Mouse (Mus musculus): ENCODE measurements around the gene Rab19. TPM values are rescaled to one million over a fixed set of nuclear protein-coding genes. Genes with fewer than 3 reads are reported as not detected.
"Not testable (repeated sequence)": the region's sequence is repeated elsewhere in the genome, so short reads cannot be mapped to it uniquely, and the experiment has no call there.

Rab19 gene
- total and polyA plus RNA-seq, 2 experiments from 2014 or later: 0.25 TPM; not detected in 1

DNA sequence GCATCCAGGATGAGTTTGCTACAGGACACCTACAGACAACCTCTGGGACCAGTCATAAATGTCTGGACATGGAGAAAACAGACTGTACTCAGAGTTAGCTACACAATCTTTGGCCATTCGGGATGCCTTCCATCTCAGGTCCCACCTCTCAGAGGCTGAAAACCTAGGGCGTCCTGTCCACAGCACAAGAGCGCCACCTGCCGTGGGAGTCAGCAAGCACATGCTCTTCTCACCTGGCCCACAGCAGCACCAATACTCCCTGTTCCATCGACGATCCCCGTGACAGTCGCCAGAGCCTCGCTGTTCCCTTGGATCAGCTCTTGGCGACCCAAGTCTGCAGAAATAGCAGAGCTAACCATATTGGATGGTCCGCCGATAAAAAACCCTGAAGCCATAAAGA is 37.0 kb upstream of the Rab19 start:
- DNase-seq (ENCODE audit: low spot score) (peak; percentile 82), ATAC-seq (ENCODE audit: low FRiP score) (peak; percentile 77; the same call in 1 of the 2 replicates)
- Histone ChIP-seq H3K9me3 (ENCODE audit: low read length) (no peaks in the 10 kb centered on the region), H3K4me2 (ENCODE audit: low read depth, low read length, poor library complexity, severe bottlenecking) (no peak overlapping the region), H3K4me3 (ENCODE audit: low read depth, low read length) (no peak overlapping the region), H3K36me3 (ENCODE audit: insufficient read depth, low read length) (peaks cover 15% of the 10 kb centered on the region), H3K27me3 (ENCODE audit: insufficient read depth, low read length) (no peaks in the 10 kb centered on the region), H3K27ac (ENCODE audit: low read depth, low read length) (no peak overlapping the region), H3K4me1 (ENCODE audit: insufficient read depth, low read length) (no peaks in the 10 kb centered on the region), H3K9ac (replicated peaks; ENCODE audit: low read length, poor library complexity, severe bottlenecking) (no peak overlapping the region)
- WGBS: 19% methylated on average over 12 of the region's 12 CpGs
- TF ChIP-seq CTCF (IDR thresholded peaks at IDR 0.05): peak; percentile 91

DNA sequence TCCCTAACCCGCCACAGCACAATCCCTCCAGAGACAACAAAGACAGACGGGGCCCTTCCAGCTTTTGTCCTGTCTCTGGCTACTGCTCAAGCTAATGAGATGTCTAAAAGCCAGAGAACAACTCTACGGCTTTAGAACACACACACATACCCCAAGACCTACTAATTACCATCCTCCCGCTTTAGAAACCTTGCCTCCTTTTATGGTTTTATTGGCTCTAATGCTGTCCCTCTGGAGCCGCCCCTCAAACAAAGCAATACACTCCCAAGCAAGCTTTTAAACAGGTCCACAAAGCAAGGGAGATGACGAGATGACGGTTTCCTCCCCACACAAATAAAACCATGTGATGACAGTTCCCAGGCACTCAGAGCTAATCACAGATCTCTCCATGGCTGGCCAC is 35.5 kb upstream of the Rab19 start:
- Histone ChIP-seq H3K9ac (replicated peaks; ENCODE audit: low read length, poor library complexity, severe bottlenecking) (no peak overlapping the region), H3K27ac (ENCODE audit: low read depth, low read length) (no peak overlapping the region), H3K9me3 (ENCODE audit: low read length) (no peaks in the 10 kb centered on the region), H3K4me2 (ENCODE audit: low read depth, low read length, poor library complexity, severe bottlenecking) (no peak overlapping the region), H3K27me3 (ENCODE audit: insufficient read depth, low read length) (no peaks in the 10 kb centered on the region), H3K36me3 (ENCODE audit: insufficient read depth, low read length) (peaks cover 26% of the 10 kb centered on the region), H3K4me3 (ENCODE audit: low read depth, low read length) (no peak overlapping the region), H3K4me1 (ENCODE audit: insufficient read depth, low read length) (no peaks in the 10 kb centered on the region)
- no peak for ATAC-seq (ENCODE audit: low FRiP score)
- TF ChIP-seq CTCF (IDR thresholded peaks at IDR 0.05): no peak
- 37% methylated on average over 7 of the region's 7 CpGs for WGBS
- no peak for DNase-seq (ENCODE audit: low spot score)

DNA sequence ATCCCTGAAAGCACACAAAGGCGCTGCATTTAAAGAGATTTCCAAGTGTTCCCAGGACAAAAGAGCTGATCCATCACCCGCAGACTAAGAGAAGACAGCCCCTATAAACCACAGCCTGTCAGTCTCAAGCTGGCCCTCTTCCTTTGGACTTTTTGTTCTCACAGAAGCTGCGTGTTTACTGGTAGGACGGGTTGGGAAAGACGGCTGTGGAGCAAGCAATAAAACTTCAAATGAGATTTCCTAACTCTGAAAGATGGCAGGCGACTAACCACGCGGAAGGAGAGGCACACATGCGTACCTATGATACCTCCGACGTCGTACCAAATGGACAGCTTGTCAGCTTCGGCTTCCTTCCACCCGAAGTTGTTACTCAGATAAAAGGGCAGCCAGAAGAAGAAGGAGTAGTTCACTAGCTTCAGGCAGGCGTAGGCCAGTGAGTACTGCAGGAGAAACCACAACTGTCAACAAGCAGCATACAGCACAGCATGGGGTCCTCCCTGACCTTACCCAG is 33.9 kb upstream of the Rab19 start:
- Histone ChIP-seq H3K36me3 (ENCODE audit: insufficient read depth, low read length) (peaks cover 27% of the 10 kb centered on the region), H3K4me1 (ENCODE audit: insufficient read depth, low read length) (no peaks in the 10 kb centered on the region), H3K27ac (ENCODE audit: low read depth, low read length) (peak overlapping the region; percentile 32; the same call in 1 of the 2 replicates), H3K4me3 (ENCODE audit: low read depth, low read length) (no peak overlapping the region), H3K9ac (replicated peaks; ENCODE audit: low read length, poor library complexity, severe bottlenecking) (no peak overlapping the region), H3K4me2 (ENCODE audit: low read depth, low read length, poor library complexity, severe bottlenecking) (no peak overlapping the region), H3K9me3 (ENCODE audit: low read length) (no peaks in the 10 kb centered on the region), H3K27me3 (ENCODE audit: insufficient read depth, low read length) (no peaks in the 10 kb centered on the region)
- TF ChIP-seq CTCF (IDR thresholded peaks at IDR 0.05): no peak
- ATAC-seq (ENCODE audit: low FRiP score) (no peak), DNase-seq (ENCODE audit: low spot score) (peak; percentile 44)
- WGBS: 19% methylated on average over 15 of the region's 15 CpGs

DNA sequence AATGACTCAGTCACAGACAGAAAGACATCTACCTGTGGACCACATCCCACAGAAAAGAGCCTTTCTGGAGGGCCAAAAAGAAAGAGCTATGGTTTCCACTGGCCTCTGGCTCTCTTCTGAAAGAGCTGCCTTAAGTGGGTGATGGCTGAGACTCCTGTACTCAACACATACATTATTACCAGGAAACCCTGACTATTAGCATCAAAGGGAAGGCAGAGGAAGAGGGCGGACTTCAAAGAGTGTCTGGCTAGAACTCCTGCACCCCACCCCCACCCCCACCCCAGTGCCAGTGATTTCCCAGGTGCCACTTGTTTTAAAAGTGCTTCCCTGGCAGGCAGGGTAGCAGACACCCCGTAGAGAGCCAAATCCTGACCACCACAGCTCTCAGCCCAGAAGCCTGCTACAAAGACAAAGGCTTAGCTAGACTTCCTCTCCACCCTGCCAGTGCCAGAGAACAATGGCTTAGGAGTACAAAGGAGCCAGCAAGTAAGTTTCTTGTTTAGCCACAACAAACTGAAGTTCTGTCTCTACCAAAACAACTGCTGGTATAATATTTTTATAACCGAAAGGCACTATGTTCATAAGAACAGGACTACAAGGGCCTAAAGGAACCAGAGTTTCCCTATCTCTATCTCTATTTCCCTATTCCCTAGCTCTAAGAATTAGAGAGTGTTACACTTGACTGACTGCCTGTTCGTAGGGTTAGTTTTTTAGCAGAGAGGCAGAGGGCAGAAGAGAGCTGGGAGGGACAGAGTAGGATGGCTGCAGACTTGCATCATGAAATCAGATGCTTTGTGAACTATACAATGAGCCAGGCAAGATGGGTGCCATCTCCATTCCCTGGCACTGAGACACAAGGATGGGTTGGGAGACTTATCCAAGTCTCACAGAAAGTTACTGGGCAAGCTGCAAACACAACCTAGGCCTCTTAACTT is 32.8 kb upstream of the Rab19 start:
- no peak for DNase-seq (ENCODE audit: low spot score)
- H3K27me3 ChIP-seq (ENCODE audit: insufficient read depth, low read length): no peaks in the 10 kb centered on the region
- peaks cover 33% of the 10 kb centered on the region for H3K36me3 ChIP-seq (ENCODE audit: insufficient read depth, low read length)
- peak; percentile 46 for TF ChIP-seq CTCF (IDR thresholded peaks at IDR 0.05)
- no peaks in the 10 kb centered on the region for H3K9me3 ChIP-seq (ENCODE audit: low read length)
- no peak overlapping the region for H3K27ac ChIP-seq (ENCODE audit: low read depth, low read length)
- no peak overlapping the region for H3K4me2 ChIP-seq (ENCODE audit: low read depth, low read length, poor library complexity, severe bottlenecking)
- WGBS: 19% methylated on average over 4 of the region's 4 CpGs
- no peaks in the 10 kb centered on the region for H3K4me1 ChIP-seq (ENCODE audit: insufficient read depth, low read length)
- H3K9ac ChIP-seq (replicated peaks; ENCODE audit: low read length, poor library complexity, severe bottlenecking): no peak overlapping the region
- ATAC-seq (ENCODE audit: low FRiP score): no peak
- H3K4me3 ChIP-seq (ENCODE audit: low read depth, low read length): no peak overlapping the region

DNA sequence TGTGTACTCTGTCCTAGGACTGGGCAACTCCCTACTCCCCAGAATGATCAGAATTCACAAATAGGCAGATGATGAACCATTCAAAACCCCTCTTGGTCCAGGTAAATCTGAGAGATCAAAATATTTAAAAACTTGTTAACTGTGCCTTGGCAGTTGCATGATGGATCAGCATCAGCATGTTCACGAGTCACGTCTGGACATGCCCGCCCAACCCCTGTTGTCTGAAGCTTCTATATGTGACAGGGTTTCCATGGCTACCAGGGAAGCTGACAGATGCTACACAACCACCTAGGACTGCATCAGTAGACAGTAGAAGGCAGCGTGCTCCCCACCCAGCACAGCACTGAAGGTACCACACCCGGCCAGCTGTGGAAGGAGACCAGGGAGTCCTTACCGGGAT is 32.0 kb upstream of the Rab19 start:
- Histone ChIP-seq H3K27me3 (ENCODE audit: insufficient read depth, low read length) (no peaks in the 10 kb centered on the region), H3K27ac (ENCODE audit: low read depth, low read length) (no peak overlapping the region), H3K36me3 (ENCODE audit: insufficient read depth, low read length) (peaks cover 33% of the 10 kb centered on the region), H3K4me2 (ENCODE audit: low read depth, low read length, poor library complexity, severe bottlenecking) (no peak overlapping the region), H3K4me3 (ENCODE audit: low read depth, low read length) (no peak overlapping the region), H3K4me1 (ENCODE audit: insufficient read depth, low read length) (no peaks in the 10 kb centered on the region), H3K9ac (replicated peaks; ENCODE audit: low read length, poor library complexity, severe bottlenecking) (no peak overlapping the region), H3K9me3 (ENCODE audit: low read length) (no peaks in the 10 kb centered on the region)
- 60% methylated on average over 6 of the region's 6 CpGs for WGBS
- no peak for TF ChIP-seq CTCF (IDR thresholded peaks at IDR 0.05)
- ATAC-seq (ENCODE audit: low FRiP score): no peak
- no peak for DNase-seq (ENCODE audit: low spot score)

DNA sequence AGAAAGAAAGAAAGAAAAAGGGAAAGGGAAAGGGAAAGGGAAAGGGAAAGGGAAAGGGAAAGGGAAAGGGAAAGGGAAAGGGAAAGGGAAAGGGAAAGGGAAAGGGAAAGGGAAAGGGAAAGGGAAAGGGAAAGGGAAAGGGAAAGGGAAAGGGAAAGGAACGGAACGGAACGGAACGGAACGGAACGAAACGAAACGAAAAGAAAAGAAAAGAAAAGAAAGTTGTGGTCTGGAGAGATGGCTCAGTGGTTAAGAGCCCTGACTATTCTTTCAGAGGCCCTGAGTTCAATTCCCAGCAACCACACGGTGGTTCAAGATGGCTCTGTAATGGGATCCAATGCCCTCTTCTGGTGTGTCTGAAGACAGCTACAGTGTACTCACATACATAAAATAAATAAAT is 21.8 kb upstream of the Rab19 start:
- H3K36me3 ChIP-seq (ENCODE audit: insufficient read depth, low read length): peaks cover 49% of the 10 kb centered on the region
- H3K4me3 ChIP-seq (ENCODE audit: low read depth, low read length); H3K27me3 ChIP-seq (ENCODE audit: insufficient read depth, low read length); H3K9ac ChIP-seq (replicated peaks; ENCODE audit: low read length, poor library complexity, severe bottlenecking); H3K27ac ChIP-seq (ENCODE audit: low read depth, low read length); ATAC-seq (ENCODE audit: low FRiP score); H3K9me3 ChIP-seq (ENCODE audit: low read length); H3K4me1 ChIP-seq (ENCODE audit: insufficient read depth, low read length); DNase-seq (ENCODE audit: low spot score); H3K4me2 ChIP-seq (ENCODE audit: low read depth, low read length, poor library complexity, severe bottlenecking): not testable (repeated sequence)
- WGBS: 94% methylated on average over 9 of the region's 9 CpGs

Data from midbrain, postnatal 0 days (tissue).